Mouse (Mus musculus) frontal cortex, postnatal 36 days (tissue): Measurements from ENCODE around the gene Gm7102.
A peak's percentile ranks its signal among the peaks of the same experiment; 100 is the strongest.
"Not testable (repeated sequence)": the region's sequence is repeated elsewhere in the genome, so short reads cannot be mapped to it uniquely, and the experiment has no call there.

Experiments
- DNase-seq, 2 experiments: peaks; one replicate each; pipeline ENCODE4 v3.0.0; 2022; ENCODE audit warnings: low spot score in 2 of 2

Gene Gm7102

GRCm38 (mm10) chr19:61175756-61176324 lies at the start of gene Gm7102:
Gene Gm7102, minus strand, starts transcription at chr19:61176309.
- no peak for DNase-seq

- no peak for DNase-seq
Observed at GRCm38 (mm10) chr19:61224678-61225525, 48.8 kb upstream of the Gm7102 start.

GRCm38 (mm10) chr19:61223706-61224328 lies 47.7 kb upstream of the Gm7102 start:
- DNase-seq: no peak

GRCm38 (mm10) chr19:61207506-61207905 lies 31.4 kb upstream of the Gm7102 start:
- DNase-seq: not testable (repeated sequence)

GRCm38 (mm10) chr19:61199836-61200235 lies 23.7 kb upstream of the Gm7102 start:
- peak; percentile 28 to 31 for DNase-seq

- DNase-seq: peak; percentile 85 to 88
Observed at GRCm38 (mm10) chr19:61199316-61199715, 23.2 kb upstream of the Gm7102 start.

- not testable (repeated sequence) for DNase-seq
Observed at GRCm38 (mm10) chr19:61183590-61183989, 7.5 kb upstream of the Gm7102 start, which contains the start of gene Gm6020. Gene Gm6020, plus strand, starts transcription at chr19:61183890.

GRCm38 (mm10) chr19:61151701-61152420 lies 24.2 kb downstream of the Gm7102 start:
- DNase-seq: no peak

- DNase-seq: no peak
Observed at GRCm38 (mm10) chr19:61151372-61151700, 24.8 kb downstream of the Gm7102 start.

- no peak for DNase-seq
Observed at GRCm38 (mm10) chr19:61141299-61141698, 34.8 kb downstream of the Gm7102 start.

- peak; percentile 83 to 88 for DNase-seq
Observed at GRCm38 (mm10) chr19:61140342-61141206, 35.5 kb downstream of the Gm7102 start, which contains the start of gene Zfp950. Gene Zfp950, minus strand, starts transcription at chr19:61140840.

- DNase-seq: no peak
Observed at GRCm38 (mm10) chr19:61138655-61139054, 37.5 kb downstream of the Gm7102 start.

GRCm38 (mm10) chr19:61131096-61131495 lies 45.0 kb downstream of the Gm7102 start:
- no peak for DNase-seq
